ENCODE assay signal across 8 mouse cellular contexts in genomic region chr12:55506029-55506330, GRCm38 (mm10). TPM values are rescaled to one million over a fixed set of nuclear protein-coding genes. Genes with fewer than 3 reads are reported as not detected.
DNase-seq lines count a peak whose midpoint lies in the region; ATAC-seq and TF ChIP-seq lines count a peak whose summit lies in the region.

No protein-coding gene starts in this region.

- DNase-seq in cerebellum, adult 2 months: peak in 1 of 2 experiments; percentile 54
- DNase-seq in cerebellum, adult 9-11 months: no peak
- peak; percentile 100 for DNase-seq in midbrain, embryonic 11.5 days (ENCODE audit: low spot score, missing footprints)
- DNase-seq in adrenal gland, postnatal 25 days: peak; percentile 54
- DNase-seq in limb, embryonic 14.5 days (ENCODE audit: low spot score): peak; percentile 91
- DNase-seq in retina, postnatal 7 days (ENCODE audit: low read depth, low spot score): peak; percentile 70

- no peaks in the 10 kb centered on the region for H3K36me3 ChIP-seq in midbrain, embryonic 11.5 days (ENCODE audit: control insufficient read depth, insufficient read depth, low read length)
- H3K36me3 ChIP-seq in midbrain, embryonic 15.5 days (replicated peaks): no peaks in the 10 kb centered on the region
- no peaks in the 10 kb centered on the region for H3K36me3 ChIP-seq in limb, embryonic 14.5 days (ENCODE audit: control insufficient read depth, insufficient read depth, low read length)

- no peaks in the 10 kb centered on the region for H3K4me1 ChIP-seq in cerebellum, adult 2 months (ENCODE audit: control insufficient read depth, insufficient read depth, low read length)
- H3K4me1 ChIP-seq in midbrain, embryonic 11.5 days (ENCODE audit: control insufficient read depth, insufficient read depth, low read length): no peaks in the 10 kb centered on the region
- H3K4me1 ChIP-seq in midbrain, embryonic 15.5 days: no peaks in the 10 kb centered on the region
- no peaks in the 10 kb centered on the region for H3K4me1 ChIP-seq in limb, embryonic 14.5 days (ENCODE audit: control insufficient read depth, insufficient read depth, low read length)

- no peak overlapping the region for H3K27ac ChIP-seq in cerebellum, adult 2 months (ENCODE audit: insufficient read depth, low read length)
- no peak overlapping the region for H3K27ac ChIP-seq in midbrain, embryonic 11.5 days (ENCODE audit: low read depth, low read length)
- no peak overlapping the region for H3K27ac ChIP-seq in midbrain, embryonic 15.5 days
- no peak overlapping the region for H3K27ac ChIP-seq in limb, embryonic 14.5 days (replicated peaks; ENCODE audit: low read depth, low read length)

- H3K9ac ChIP-seq in midbrain, embryonic 11.5 days (ENCODE audit: low read length): no peak overlapping the region
- H3K9ac ChIP-seq in midbrain, embryonic 15.5 days: no peak overlapping the region
- no peak overlapping the region for H3K9ac ChIP-seq in limb, embryonic 14.5 days (ENCODE audit: low read depth, low read length, severe bottlenecking)

- H3K4me2 ChIP-seq in midbrain, embryonic 11.5 days: no peak overlapping the region
- H3K4me2 ChIP-seq in midbrain, embryonic 15.5 days: no peak overlapping the region
- H3K4me2 ChIP-seq in limb, embryonic 14.5 days (replicated peaks; ENCODE audit: low read depth, low read length, severe bottlenecking): no peak overlapping the region

- ATAC-seq in midbrain, embryonic 11.5 days (ENCODE audit: low FRiP score): no peak
- ATAC-seq in midbrain, embryonic 15.5 days (replicated peaks): no peak
- peak; percentile 81 for ATAC-seq in erythroblast, adult 5-6 weeks (replicated peaks; ENCODE audit: low FRiP score, poor library complexity, severe bottlenecking)
- no peak for ATAC-seq in limb, embryonic 14.5 days (ENCODE audit: low FRiP score, low read depth)

- H3K27me3 ChIP-seq in cerebellum, adult 2 months (ENCODE audit: control insufficient read depth, insufficient read depth, low read length): no peaks in the 10 kb centered on the region
- H3K27me3 ChIP-seq in midbrain, embryonic 11.5 days (ENCODE audit: control insufficient read depth, insufficient read depth, low read length): no peaks in the 10 kb centered on the region
- H3K27me3 ChIP-seq in midbrain, embryonic 15.5 days (replicated peaks): no peaks in the 10 kb centered on the region
- no peaks in the 10 kb centered on the region for H3K27me3 ChIP-seq in limb, embryonic 14.5 days (ENCODE audit: control insufficient read depth, insufficient read depth, low read length)

- WGBS in cerebellum, adult 2 months: 1% methylated on average over 6 of the region's 6 CpGs
- WGBS in midbrain, embryonic 11.5 days: under 1% methylated on average over 6 of the region's 6 CpGs
- under 1% methylated on average over 6 of the region's 6 CpGs for WGBS in midbrain, embryonic 15.5 days
- WGBS in limb, embryonic 14.5 days: under 1% methylated on average over 6 of the region's 6 CpGs

- TF ChIP-seq POLR2A in cerebellum, adult 2 months (IDR thresholded peaks at IDR 0.05; ENCODE audit: borderline replicate concordance, insufficient read depth, low read length): no peak
- no peak for TF ChIP-seq POLR2A in limb, embryonic 14.5 days (IDR thresholded peaks at IDR 0.05; ENCODE audit: borderline replicate concordance, extremely low read depth, insufficient read depth, insufficient read length)

- H3K9me3 ChIP-seq in midbrain, embryonic 11.5 days (ENCODE audit: control insufficient read depth, low read length): no peaks in the 10 kb centered on the region
- H3K9me3 ChIP-seq in midbrain, embryonic 15.5 days: no peaks in the 10 kb centered on the region
- no peaks in the 10 kb centered on the region for H3K9me3 ChIP-seq in limb, embryonic 14.5 days (ENCODE audit: control insufficient read depth, low read length)

- peak; percentile 84 for TF ChIP-seq CTCF in cerebellum, adult 2 months (IDR thresholded peaks at IDR 0.05; ENCODE audit: borderline replicate concordance, insufficient read depth, low read depth, low read length)

- no peak overlapping the region for H3K4me3 ChIP-seq in cerebellum, adult 2 months (replicated peaks; ENCODE audit: insufficient read depth, low read depth, low read length)
- no peak overlapping the region for H3K4me3 ChIP-seq in midbrain, embryonic 11.5 days (ENCODE audit: low read depth, low read length)
- no peak overlapping the region for H3K4me3 ChIP-seq in midbrain, embryonic 15.5 days
- no peak overlapping the region for H3K4me3 ChIP-seq in limb, embryonic 14.5 days (replicated peaks; ENCODE audit: low read length)

RNA-seq across cellular contexts. Expression of gene Nfkbia, which starts 13.5 kb away (rescaled TPM):
- 39.1 and 45.7 TPM in 2 replicates for polyA plus RNA-seq in cerebellum, adult 2 months (2012; rRNA removed)
- polyA plus RNA-seq in midbrain, embryonic 11.5 days (2014; fragmentation: Nextera tagmentation; extraction: Ambion mirVana): 43.1 and 45.0 TPM in 2 replicates
- polyA plus RNA-seq in midbrain, embryonic 15.5 days (2015; fragmentation: Nextera tagmentation; extraction: Ambion mirVana): 60.0 and 63.8 TPM in 2 replicates
- 74.3 and 77.9 TPM in 2 replicates for total RNA-seq in adrenal gland, postnatal 25 days (2021)
- 13.4 and 14.8 TPM in 2 replicates for total RNA-seq in erythroblast, adult 5-6 weeks (2015; ENCODE audit: low replicate concordance)
- total RNA-seq in erythroblast, adult 5-6 weeks (2017; ENCODE audit: low replicate concordance): 14.1 and 20.5 TPM in 2 replicates
- 76.0 and 110 TPM in 2 replicates for polyA plus RNA-seq in limb, embryonic 14.5 days (2012; rRNA removed)
- 111 and 123 TPM in 2 replicates for polyA plus RNA-seq in limb, embryonic 14.5 days (2014; fragmentation: Nextera tagmentation; extraction: Ambion mirVana)

RNA-seq across cellular contexts. Expression of gene Aldoart2, which starts 59.1 kb away (rescaled TPM):
- polyA plus RNA-seq in cerebellum, adult 2 months (2012; rRNA removed): 0.06 and 0.08 TPM in 2 replicates
- not detected in 2 replicates for polyA plus RNA-seq in midbrain, embryonic 11.5 days (2014; fragmentation: Nextera tagmentation; extraction: Ambion mirVana)
- not detected in 2 replicates for polyA plus RNA-seq in midbrain, embryonic 15.5 days (2015; fragmentation: Nextera tagmentation; extraction: Ambion mirVana)
- not detected in 2 replicates for total RNA-seq in adrenal gland, postnatal 25 days (2021)
- not detected in 2 replicates for total RNA-seq in erythroblast, adult 5-6 weeks (2015; ENCODE audit: low replicate concordance)
- not detected in 2 replicates for total RNA-seq in erythroblast, adult 5-6 weeks (2017; ENCODE audit: low replicate concordance)
- not detected in 2 replicates for polyA plus RNA-seq in limb, embryonic 14.5 days (2012; rRNA removed)
- polyA plus RNA-seq in limb, embryonic 14.5 days (2014; fragmentation: Nextera tagmentation; extraction: Ambion mirVana): not detected in 2 replicates
